Comparison of ENCODE assay signal across 14 mouse cellular contexts in the genomic region with DNA sequence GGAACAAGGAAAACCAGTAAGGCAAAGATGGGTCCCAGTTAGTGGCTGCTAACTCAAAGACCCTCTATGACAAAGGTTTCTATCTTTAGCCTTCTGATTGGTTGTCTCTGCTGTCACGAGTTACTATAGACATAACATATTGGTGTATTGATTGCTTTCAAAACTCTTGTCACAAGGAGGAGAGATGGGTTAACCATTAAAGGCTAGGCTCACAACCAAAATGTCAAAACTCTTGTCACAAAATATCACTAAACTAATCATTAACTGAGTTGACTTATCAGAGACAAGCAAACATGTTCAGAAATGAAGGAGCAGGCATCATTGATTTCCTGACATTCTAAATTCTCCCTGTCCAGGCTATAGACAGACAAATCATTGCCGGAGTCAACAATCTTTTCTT.
"Had no signal": no experiment of that assay in that cellular context is flagged by ENCODE, and none has a peak within 500 bp of the region (broad histone marks: within the 10 kb centered on the region; RNA-seq: fewer than 3 reads in every experiment).

No protein-coding gene starts in this region.

- H3K4me2 ChIP-seq: kidney, embryonic 15.5 days; midbrain, embryonic 11.5 days had no signal

- DNase-seq: kidney, adult 8-10 months; kidney, postnatal 10 days; kidney, postnatal 36 days; layer of hippocampus, postnatal 36 days; lung, adult 2 months; lung, postnatal 14 days; lung, postnatal 4 days; midbrain, embryonic 14.5 days; thymus, adult 18-20 months; thymus, postnatal 36 days had no signal

- H3K9me3 ChIP-seq: kidney, embryonic 15.5 days had no signal

- H3K9ac ChIP-seq: kidney, embryonic 15.5 days; liver, embryonic 14.5 days had no signal

- H3K27me3 ChIP-seq: kidney, embryonic 15.5 days had no signal

- H3K27ac ChIP-seq: kidney, embryonic 15.5 days; left cerebral cortex, adult 2 months; liver, embryonic 14.5 days had no signal

- H3K36me3 ChIP-seq: kidney, embryonic 15.5 days had no signal

- H3K4me3 ChIP-seq: kidney, embryonic 15.5 days; left cerebral cortex, adult 2 months had no signal
